Mouse (Mus musculus): ENCODE results near the gene Cers2. TPM values are rescaled to one million over a fixed set of nuclear protein-coding genes. Genes with fewer than 3 reads are reported as not detected.
A peak's percentile ranks its signal among the peaks of the same experiment; 100 is the strongest.

Gene Cers2
- polyA plus RNA-seq, 1 experiment from 2014 or later = 93.4 TPM

DNA sequence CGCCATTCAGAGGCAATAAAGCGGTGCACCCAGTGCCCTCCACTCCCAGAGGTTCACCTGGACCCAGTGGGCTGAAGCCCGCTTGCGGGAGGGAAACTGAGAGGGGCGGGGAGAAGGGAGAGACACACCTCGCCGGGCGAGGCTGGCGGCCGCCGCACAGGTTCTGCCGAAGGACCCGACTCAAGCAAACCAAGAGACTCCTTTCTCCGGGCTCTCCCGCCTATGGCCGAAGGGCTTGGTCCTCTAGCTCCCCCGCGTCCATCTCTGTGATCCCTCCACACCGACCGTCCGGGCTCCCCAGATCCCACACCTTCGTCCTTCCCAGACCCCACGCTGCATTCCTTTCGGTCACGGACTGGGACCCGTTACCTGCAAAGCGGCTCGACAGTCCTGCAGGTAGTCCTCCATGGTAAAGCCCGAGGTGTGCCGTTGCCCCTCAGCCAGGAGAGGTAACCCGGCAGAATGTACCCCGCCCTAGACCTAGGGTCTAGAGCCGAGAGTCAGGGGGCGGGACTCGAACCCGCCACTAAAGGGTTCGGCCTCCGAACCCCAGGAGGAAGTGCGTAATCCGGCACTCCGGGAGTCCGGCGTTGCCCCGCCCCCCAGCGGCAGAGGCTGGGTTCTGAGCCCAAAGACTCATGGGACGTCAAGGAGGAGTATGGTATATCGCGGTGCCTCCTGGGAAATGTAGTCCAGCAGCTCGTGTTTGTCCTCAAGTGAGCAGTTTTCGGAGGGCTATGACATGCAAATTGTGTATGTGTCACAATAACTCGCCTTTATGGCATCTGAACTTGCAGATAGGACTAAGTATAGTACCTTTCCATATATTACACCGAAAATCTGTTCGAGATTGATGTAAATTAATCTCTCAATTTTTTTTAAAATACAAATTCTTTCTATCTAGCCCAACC lies 33.1 kb upstream of the Cers2 start, which contains the start of the genes Mindy1 and Prune1:
Gene Mindy1, plus strand, starts transcription at position 130 of the 911 bp plus-strand sequence.
Gene Prune1, minus strand, starts transcription at position 861 of the 911 bp plus-strand sequence.
- Histone ChIP-seq H3K36me3 (no peaks in the 10 kb centered on the region), H3K27me3 (replicated peaks) (no peaks in the 10 kb centered on the region), H3K4me3 (replicated peaks) (peak within 1 kb of the TSS; percentile 59), H3K4me2 (peak within 1 kb of the TSS; percentile 76), H3K27ac (replicated peaks) (peak within 1 kb of the TSS; percentile 86), H3K9ac (replicated peaks) (peak within 1 kb of the TSS; percentile 75), H3K9me3 (replicated peaks) (no peaks in the 10 kb centered on the region), H3K4me1 (peaks cover 36% of the 10 kb centered on the region)
- ATAC-seq (ENCODE audit: low FRiP score) = peak; percentile 90
- under 1% methylated on average over 53 of the region's 53 CpGs for WGBS

GRCm38 (mm10) chr3:95282381-95282864 lies 32.2 kb upstream of the Cers2 start:
- no peaks in the 10 kb centered on the region for H3K9me3 ChIP-seq (replicated peaks)
- peak overlapping the region; percentile 86 for H3K27ac ChIP-seq (replicated peaks)
- peak overlapping the region; percentile 76 for H3K4me2 ChIP-seq
- H3K27me3 ChIP-seq (replicated peaks) = no peaks in the 10 kb centered on the region
- H3K4me3 ChIP-seq (replicated peaks) = peak overlapping the region; percentile 56
- H3K4me1 ChIP-seq = peaks cover 36% of the 10 kb centered on the region
- H3K36me3 ChIP-seq = 0 out of 2 replicates have a peak, but pooled peaks cover under 1% of the 10 kb centered on the region
- peak overlapping the region; percentile 60 for H3K9ac ChIP-seq (replicated peaks)
- peak; percentile 13; the same call in 1 of the 2 replicates for ATAC-seq (ENCODE audit: low FRiP score)
- 0% methylated on average over 11 of the region's 11 CpGs for WGBS

GRCm38 (mm10) chr3:95282865-95283588 lies 31.6 kb upstream of the Cers2 start:
- WGBS = under 1% methylated on average over 51 of the region's 51 CpGs
- Histone ChIP-seq H3K9me3 (replicated peaks) (no peaks in the 10 kb centered on the region), H3K4me1 (peaks cover 36% of the 10 kb centered on the region), H3K27ac (replicated peaks) (peak overlapping the region; percentile 86), H3K27me3 (replicated peaks) (no peaks in the 10 kb centered on the region), H3K4me3 (replicated peaks) (peak overlapping the region; percentile 56), H3K36me3 (peaks cover 7% of the 10 kb centered on the region), H3K9ac (replicated peaks) (peak overlapping the region; percentile 60), H3K4me2 (peak overlapping the region; percentile 76)
- ATAC-seq (ENCODE audit: low FRiP score) = peak; percentile 69

- H3K27ac ChIP-seq (replicated peaks) = peak overlapping the region; percentile 86
- H3K4me3 ChIP-seq (replicated peaks) = peak overlapping the region; percentile 56
- peak overlapping the region; percentile 76 for H3K4me2 ChIP-seq
- H3K9me3 ChIP-seq (replicated peaks) = no peaks in the 10 kb centered on the region
- peaks cover 11% of the 10 kb centered on the region for H3K36me3 ChIP-seq
- H3K27me3 ChIP-seq (replicated peaks) = no peaks in the 10 kb centered on the region
- H3K4me1 ChIP-seq = peaks cover 36% of the 10 kb centered on the region
- 2% methylated on average over 7 of the region's 7 CpGs for WGBS
- no peak for ATAC-seq (ENCODE audit: low FRiP score)
- H3K9ac ChIP-seq (replicated peaks) = peak overlapping the region; percentile 60
Observed at GRCm38 (mm10) chr3:95283589-95283941, 31.0 kb upstream of the Cers2 start.

DNA sequence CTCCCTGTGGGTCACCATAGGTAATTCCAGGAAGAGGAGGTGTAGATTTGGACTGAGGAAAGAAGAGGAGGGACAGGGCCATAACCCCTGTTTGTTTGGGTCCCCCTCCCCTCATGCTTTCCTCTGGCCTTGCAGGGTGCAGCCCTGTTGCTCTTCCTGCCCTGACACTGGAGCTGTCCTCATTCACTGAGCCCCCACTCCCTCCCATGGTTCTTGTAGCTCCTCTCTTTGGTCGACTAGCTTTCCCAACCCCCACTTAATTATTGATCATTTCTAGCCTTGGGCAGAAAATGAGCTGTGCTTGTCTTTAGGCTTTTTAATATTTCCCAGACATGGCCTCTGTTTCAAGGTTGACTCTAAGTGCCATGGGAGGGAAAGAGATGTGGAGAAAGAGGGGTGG lies 30.5 kb upstream of the Cers2 start:
- WGBS = 9% methylated on average over 1 of the region's 1 CpGs
- Histone ChIP-seq H3K27me3 (replicated peaks) (no peaks in the 10 kb centered on the region), H3K4me1 (peaks cover 36% of the 10 kb centered on the region), H3K9ac (replicated peaks) (peak overlapping the region; percentile 60), H3K36me3 (peaks cover 15% of the 10 kb centered on the region), H3K9me3 (replicated peaks) (no peaks in the 10 kb centered on the region), H3K4me3 (replicated peaks) (peak overlapping the region; percentile 56), H3K27ac (replicated peaks) (peak overlapping the region; percentile 86), H3K4me2 (peak overlapping the region; percentile 76)
- ATAC-seq (ENCODE audit: low FRiP score) = no peak

DNA sequence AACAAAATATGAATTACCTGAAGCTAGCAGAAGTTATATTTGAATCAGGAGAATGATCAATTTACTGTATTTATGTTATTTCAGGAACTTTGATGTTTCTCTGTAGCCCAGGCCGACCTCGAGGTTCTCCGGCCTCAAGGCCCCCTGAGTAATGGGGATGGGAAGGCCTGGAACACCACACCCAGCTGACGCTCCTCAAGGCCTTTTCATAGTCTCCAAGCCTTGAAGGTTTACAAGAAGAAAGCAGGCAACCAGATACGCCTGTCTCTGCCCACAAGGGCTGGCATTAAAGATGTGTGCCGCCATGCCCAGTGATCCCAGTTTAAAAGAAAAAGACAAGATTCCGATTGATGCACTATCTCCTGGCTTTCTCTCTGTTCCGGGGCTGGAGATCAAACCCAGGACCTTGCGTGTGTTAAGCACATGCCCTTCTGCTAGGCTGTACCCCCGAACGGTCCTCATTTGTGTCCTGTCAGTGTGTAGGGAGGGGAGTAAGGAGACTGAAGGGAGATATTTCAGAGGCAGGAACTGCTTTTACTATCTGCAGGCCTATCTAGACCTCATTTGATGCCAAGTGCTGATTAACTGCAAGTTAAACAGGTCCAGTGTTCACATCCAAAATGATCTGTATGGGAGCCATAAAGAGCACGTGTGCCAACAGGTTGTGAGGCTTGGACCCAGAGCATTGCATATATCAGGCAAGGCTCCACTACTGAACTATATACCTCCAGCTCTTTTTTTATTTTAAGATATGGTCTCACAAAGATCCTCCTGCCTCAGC lies 29.9 kb upstream of the Cers2 start:
- H3K27me3 ChIP-seq (replicated peaks) = no peaks in the 10 kb centered on the region
- H3K4me1 ChIP-seq = peaks cover 34% of the 10 kb centered on the region
- peaks cover 15% of the 10 kb centered on the region for H3K36me3 ChIP-seq
- WGBS = 85% methylated on average over 12 of the region's 12 CpGs
- H3K9me3 ChIP-seq (replicated peaks) = no peaks in the 10 kb centered on the region
- H3K9ac ChIP-seq (replicated peaks) = no peak overlapping the region
- H3K4me2 ChIP-seq = peak overlapping the region; percentile 76
- H3K4me3 ChIP-seq (replicated peaks) = 0 out of 2 replicates have a peak overlapping the region, but pooled peaks have one; percentile 56
- no peak overlapping the region for H3K27ac ChIP-seq (replicated peaks)
- ATAC-seq (ENCODE audit: low FRiP score) = no peak

DNA sequence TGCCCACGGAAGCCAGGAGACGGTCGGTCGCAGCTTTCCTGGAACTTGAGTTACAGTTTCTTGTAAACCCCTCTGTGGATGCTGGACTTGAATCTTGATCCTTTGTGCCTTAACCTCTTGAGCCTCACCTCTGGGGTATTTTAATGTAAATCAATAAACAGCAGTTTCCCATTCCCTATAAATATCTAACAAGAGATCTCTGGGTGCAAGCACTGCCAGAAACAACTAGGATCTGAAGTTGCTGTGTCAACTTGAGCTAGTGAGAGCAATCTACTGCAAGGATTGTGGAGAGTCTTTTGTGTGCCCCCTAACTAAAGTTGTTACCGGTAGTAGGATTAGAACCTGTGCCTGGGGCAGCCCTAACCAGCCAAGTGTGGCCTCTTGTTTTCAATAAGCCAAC lies 29.2 kb upstream of the Cers2 start:
- Histone ChIP-seq H3K4me1 (peaks cover 30% of the 10 kb centered on the region), H3K9me3 (replicated peaks) (no peaks in the 10 kb centered on the region), H3K36me3 (peaks cover 15% of the 10 kb centered on the region), H3K27me3 (replicated peaks) (no peaks in the 10 kb centered on the region), H3K4me3 (replicated peaks) (no peak overlapping the region), H3K27ac (replicated peaks) (no peak overlapping the region), H3K9ac (replicated peaks) (no peak overlapping the region), H3K4me2 (no peak overlapping the region)
- no peak for ATAC-seq (ENCODE audit: low FRiP score)
- WGBS = 95% methylated on average over 5 of the region's 5 CpGs

DNA sequence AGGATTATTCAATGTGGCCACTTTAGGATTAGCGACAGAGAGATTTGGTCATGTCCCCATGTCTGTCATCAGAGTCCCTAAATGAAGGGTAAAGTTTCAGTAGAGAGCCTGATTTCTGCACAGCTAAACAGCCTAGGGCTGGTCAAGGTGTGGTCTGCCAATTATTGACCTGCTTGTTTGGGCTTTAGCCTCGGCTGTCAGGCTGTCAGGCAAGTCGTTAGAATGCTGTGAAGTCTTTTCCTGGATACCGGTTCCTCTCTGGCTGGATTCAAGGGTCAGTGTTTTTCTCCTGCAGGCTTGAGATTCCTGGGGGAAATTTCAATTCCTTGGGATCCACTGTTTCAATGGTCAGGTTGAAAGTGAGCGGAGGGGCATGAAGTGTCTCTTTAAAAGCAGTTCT lies 28.6 kb upstream of the Cers2 start:
- no peaks in the 10 kb centered on the region for H3K9me3 ChIP-seq (replicated peaks)
- H3K4me1 ChIP-seq = peaks cover 24% of the 10 kb centered on the region
- H3K27ac ChIP-seq (replicated peaks) = no peak overlapping the region
- peaks cover 19% of the 10 kb centered on the region for H3K36me3 ChIP-seq
- H3K9ac ChIP-seq (replicated peaks) = no peak overlapping the region
- H3K27me3 ChIP-seq (replicated peaks) = no peaks in the 10 kb centered on the region
- H3K4me3 ChIP-seq (replicated peaks) = no peak overlapping the region
- 72% methylated on average over 5 of the region's 5 CpGs for WGBS
- no peak overlapping the region for H3K4me2 ChIP-seq
- no peak for ATAC-seq (ENCODE audit: low FRiP score)

DNA sequence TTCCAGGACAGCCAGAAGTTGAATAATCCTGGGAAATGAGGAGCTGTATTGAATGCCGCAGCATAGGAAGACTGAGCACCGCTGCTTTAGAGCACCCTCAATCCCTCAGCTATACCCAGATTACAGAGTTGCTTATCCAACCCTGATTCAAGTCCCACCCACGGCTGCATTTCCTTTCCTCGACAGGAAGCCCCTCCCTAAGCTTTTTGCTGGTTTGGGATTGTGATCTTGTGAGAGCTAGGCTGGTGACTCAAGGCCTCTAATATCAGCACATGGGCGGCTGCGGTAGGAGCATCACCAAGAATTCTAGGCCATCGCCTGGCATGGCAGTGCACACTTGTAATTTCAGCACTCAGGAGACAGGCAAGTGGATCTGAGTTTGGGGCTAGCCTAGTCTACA lies 28.1 kb upstream of the Cers2 start:
- no peak overlapping the region for H3K4me2 ChIP-seq
- H3K9ac ChIP-seq (replicated peaks) = no peak overlapping the region
- no peaks in the 10 kb centered on the region for H3K9me3 ChIP-seq (replicated peaks)
- peaks cover 24% of the 10 kb centered on the region for H3K4me1 ChIP-seq
- peaks cover 22% of the 10 kb centered on the region for H3K36me3 ChIP-seq
- H3K4me3 ChIP-seq (replicated peaks) = no peak overlapping the region
- no peak for ATAC-seq (ENCODE audit: low FRiP score)
- 89% methylated on average over 7 of the region's 7 CpGs for WGBS
- no peak overlapping the region for H3K27ac ChIP-seq (replicated peaks)
- no peaks in the 10 kb centered on the region for H3K27me3 ChIP-seq (replicated peaks)

- Histone ChIP-seq H3K4me2 (no peak overlapping the region), H3K27ac (replicated peaks) (no peak overlapping the region), H3K4me3 (replicated peaks) (no peak overlapping the region), H3K4me1 (peaks cover 21% of the 10 kb centered on the region), H3K27me3 (replicated peaks) (no peaks in the 10 kb centered on the region), H3K9me3 (replicated peaks) (no peaks in the 10 kb centered on the region), H3K36me3 (peaks cover 30% of the 10 kb centered on the region), H3K9ac (replicated peaks) (no peak overlapping the region)
- no peak for ATAC-seq (ENCODE audit: low FRiP score)
- 95% methylated on average over 3 of the region's 3 CpGs for WGBS
Observed at GRCm38 (mm10) chr3:95287541-95287940, 27.1 kb upstream of the Cers2 start.

DNA sequence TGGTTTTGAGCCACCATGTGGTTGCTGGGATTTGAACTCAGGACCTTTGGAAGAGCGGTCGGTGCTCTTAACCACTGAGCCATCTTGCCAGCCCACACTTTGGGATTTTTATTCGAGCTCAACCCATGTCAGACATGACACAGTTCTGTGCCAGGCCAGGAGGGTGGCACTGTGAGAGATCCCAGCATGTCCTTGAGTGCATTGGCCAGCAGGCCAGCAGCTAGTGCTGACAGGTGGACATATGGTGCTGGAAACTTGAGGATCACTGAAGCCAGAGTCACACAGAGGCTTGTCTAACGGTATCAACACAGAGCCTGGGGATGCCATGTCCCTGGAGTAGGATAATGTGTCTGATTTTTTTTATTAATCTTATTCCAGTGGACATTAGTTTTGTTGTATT lies 25.2 kb upstream of the Cers2 start:
- ATAC-seq (ENCODE audit: low FRiP score) = no peak
- H3K9ac ChIP-seq (replicated peaks) = no peak overlapping the region

More for the DNA sequence above, 25.2 kb upstream of the Cers2 start:
- Histone ChIP-seq H3K4me2 (no peak overlapping the region), H3K9me3 (replicated peaks) (no peaks in the 10 kb centered on the region), H3K4me1 (peaks cover 9% of the 10 kb centered on the region), H3K27me3 (replicated peaks) (no peaks in the 10 kb centered on the region), H3K4me3 (replicated peaks) (no peak overlapping the region), H3K36me3 (peaks cover 49% of the 10 kb centered on the region), H3K27ac (replicated peaks) (no peak overlapping the region)
- 94% methylated on average over 4 of the region's 4 CpGs for WGBS

All from neural tube, embryonic 15.5 days (tissue).